Mouse (Mus musculus) kidney, adult 10 weeks (tissue): ENCODE results near the gene Kcnk2. TPM values are rescaled to one million over a fixed set of nuclear protein-coding genes. Genes with fewer than 3 reads are reported as not detected.

Experiments used
- polyA plus RNA-seq: library from polyadenylated mRNA; stranded (reverse); fragments of 350-450 nt; fragmentation: Illumina TruSeq; extraction: RNeasy Lipid Tissue Mini Kit (QIAGEN cat#74804); gene quantifications from one replicate; pipeline ENCODE4 v1.2.3, GENCODE M21; 2014; ENCODE audit warnings: low read depth, low replicate concordance

The Kcnk2 gene
- 2.2 TPM for polyA plus RNA-seq

GRCm38 (mm10) chr1:189402223-189402943, at the start of gene Kcnk2:
Gene Kcnk2, minus strand, starts transcription at chr1:189402273.

